Mouse (Mus musculus): ENCODE measurements around the gene Vwc2l.

Vwc2l gene

DNA sequence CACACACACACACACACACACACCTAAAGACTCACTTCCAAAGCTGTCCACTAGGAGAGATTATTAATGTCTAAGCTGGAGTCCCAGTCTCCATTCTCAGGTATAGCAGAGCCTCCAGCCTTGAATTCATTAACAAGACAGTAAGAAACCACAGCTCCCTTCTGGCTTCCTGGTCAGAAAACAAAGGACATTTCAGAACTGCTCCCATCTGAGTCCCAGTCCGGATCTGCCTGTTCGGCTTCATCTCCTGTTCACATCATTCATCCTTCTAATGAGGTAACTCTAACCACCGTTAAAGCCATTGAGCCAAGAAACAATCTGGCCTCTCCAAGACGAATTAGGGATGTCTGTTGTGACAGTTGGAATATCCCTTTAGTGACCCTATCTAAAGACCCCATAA, 185.7 kb downstream of the Vwc2l start:
- DNase-seq (ENCODE audit: low spot score in 2 of 2): no peak

DNA sequence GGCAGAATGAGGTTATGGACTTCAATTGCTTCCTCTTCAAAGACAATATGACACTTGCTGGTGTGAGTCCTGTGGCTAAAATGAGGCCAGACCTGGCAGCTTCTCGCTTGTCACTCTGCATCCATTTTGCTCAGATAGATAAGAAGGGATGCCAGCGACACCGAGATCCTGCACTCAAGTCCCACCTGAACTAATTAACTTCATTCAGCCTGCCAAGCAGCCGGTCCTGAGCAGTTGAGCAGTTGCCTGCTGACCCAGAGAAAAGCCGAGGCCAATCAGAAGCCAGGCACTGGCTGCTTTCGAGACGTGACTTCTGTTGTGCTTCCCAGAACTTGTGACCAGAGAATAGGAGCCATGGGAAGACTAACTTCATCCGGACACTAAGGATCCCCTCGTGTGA, 187.6 kb downstream of the Vwc2l start:
- no peak for DNase-seq (ENCODE audit: low spot score in 2 of 2)

DNA sequence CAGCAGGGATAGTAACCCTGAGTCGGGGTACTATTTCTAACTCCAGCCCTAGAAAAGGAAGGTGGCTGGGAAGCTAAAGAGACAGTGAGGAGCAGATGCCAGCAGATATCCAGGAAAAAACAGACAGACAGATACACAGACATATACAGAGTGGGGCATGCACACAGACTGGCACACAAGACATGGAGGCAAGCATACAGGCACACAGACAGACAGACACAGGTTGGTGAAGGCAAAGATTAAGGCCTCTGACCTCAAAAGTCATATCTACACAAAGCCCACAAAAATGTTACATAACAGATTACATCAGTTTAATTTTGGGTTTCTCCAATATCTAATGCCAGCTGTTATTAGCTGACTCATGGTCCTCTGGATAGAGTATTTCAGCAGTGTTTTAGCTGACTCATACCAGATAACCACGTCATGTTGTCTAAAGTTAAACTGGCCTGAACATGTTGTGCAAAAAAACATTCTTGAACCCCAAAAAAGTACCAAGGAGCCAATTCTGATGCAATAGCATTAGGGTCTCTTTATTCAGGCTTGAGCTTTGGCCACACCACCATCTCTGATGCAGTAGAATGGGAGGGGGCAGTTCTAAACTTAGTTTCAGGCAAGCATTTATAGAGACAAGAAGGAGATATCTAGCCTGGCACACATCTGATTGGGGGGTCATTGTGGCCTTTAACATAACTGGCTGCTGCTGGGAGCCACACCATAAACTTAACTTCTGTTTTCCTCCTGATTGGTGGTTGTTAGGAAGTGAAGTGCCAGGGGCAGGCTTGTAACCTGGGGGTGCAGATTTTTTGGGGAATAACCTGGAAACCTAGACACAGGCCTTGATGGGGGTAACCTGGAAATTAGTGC, 192.9 kb downstream of the Vwc2l start:
- DNase-seq (ENCODE audit: low spot score in 2 of 2): no peak

DNA sequence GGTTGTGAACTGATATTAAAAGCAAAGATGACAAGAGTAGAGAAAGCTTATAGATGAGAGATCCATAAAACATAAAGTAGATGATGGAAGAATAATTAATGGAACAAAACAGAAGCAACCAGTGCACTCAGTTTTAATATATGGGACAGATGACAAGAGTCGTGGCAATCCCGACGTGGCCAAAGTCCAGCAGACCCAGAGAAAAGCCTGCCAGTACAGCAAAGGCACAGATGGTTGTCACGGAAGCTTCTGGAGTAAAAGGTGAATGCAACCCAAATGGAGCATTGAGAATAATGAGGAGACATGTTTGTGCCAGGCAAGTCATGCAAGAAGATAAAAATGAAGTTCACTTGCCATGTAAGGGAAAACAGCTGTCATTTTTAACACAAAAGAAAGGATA, 207.5 kb downstream of the Vwc2l start:
- DNase-seq (ENCODE audit: low spot score in 2 of 2): no peak

All from frontal cortex, postnatal 10 days (tissue).